Mouse (Mus musculus) bone marrow, adult 2 months (tissue): ENCODE results near the gene Xdh.

Experiments used
- CTCF ChIP-seq: fragments of 200-500 bp; IDR thresholded peaks from 2 replicates; pipeline ENCODE4 v1.5.1; 2011; ENCODE audit warnings: low read length, control low read depth; ENCODE audit not compliant: control insufficient read depth, insufficient read depth
- POLR2A ChIP-seq: fragments of 200-500 bp; IDR thresholded peaks from 2 replicates; pipeline ENCODE4 v1.6.1; 2011; ENCODE audit warnings: low read depth, mild to moderate bottlenecking, control low read depth, low read length, borderline replicate concordance; ENCODE audit not compliant: control insufficient read depth

- TF ChIP-seq CTCF: no peak
- TF ChIP-seq POLR2A: no peak
These were observed 20.5 kb upstream of the Xdh start for GRCm38 (mm10) chr17:73970361-73971027.
